Mouse (Mus musculus) cerebellum, adult (tissue): ENCODE data around the gene Gm43064.

Experiments used
- ATAC-seq: cut with Nextera tagmentation; 2 replicates; pipeline ENCODE4 v1.9.2; 2017; ENCODE audit warnings: mild to moderate bottlenecking, moderate library complexity, mixed read lengths; ENCODE audit not compliant: insufficient number of reproducible peaks, low FRiP score, low TSS enrichment

The Gm43064 gene

DNA sequence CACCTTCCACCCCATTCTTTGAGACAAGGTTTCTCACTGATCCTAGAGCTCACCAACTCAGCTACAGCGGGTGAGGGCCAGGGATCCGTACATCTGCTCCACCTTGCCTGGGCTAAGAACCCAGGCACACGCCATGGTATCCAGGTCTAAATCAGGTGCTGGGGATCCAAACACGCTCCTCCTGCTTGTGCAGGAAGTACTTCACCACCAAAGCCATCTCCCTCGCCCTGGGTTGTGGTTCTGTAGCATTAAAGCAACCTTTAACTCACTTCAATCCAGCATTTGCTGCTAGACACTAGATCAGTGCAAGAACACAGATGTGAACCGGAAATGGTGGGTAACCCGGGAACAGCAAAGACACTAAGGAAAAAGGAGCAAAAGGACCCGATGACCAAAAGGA is 42.5 kb downstream of the Gm43064 start:
- ATAC-seq = peak; percentile 54

DNA sequence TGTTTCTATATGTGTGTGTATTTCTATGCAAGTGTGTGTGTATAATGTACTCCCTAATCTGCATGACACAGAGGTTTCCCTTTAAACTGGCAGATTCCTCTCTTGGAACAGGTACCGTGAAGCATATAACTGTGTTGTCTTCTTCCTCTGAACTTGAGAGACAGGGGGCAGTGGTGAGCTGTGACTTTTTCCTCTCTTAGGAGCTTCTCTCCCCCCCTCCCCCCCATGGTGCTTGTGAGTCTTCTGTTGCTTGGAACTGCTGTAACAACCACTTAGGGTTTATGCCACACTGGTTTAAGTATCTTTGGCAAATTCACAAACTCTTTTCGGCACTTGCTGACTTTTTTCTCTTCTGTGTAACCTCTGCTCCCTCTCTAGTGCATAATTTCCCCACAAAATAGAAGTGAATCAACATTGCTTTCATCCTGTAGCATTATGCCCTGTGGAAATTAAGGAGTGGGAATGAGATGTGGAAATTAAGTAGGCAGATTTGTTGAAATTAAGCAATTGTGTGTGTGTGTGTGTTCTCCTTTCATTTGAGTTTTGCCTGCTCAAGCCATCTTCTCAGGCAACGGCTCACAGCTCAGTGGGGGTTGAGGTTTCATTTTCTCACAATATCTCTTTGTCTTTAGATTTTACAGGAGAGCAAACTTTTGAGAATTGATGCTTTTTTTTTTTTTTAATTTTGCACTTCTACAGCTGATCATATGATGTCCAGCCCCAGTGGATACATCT is 43.4 kb downstream of the Gm43064 start:
- peak; percentile 50; the same call in 1 of the 2 replicates for ATAC-seq

DNA sequence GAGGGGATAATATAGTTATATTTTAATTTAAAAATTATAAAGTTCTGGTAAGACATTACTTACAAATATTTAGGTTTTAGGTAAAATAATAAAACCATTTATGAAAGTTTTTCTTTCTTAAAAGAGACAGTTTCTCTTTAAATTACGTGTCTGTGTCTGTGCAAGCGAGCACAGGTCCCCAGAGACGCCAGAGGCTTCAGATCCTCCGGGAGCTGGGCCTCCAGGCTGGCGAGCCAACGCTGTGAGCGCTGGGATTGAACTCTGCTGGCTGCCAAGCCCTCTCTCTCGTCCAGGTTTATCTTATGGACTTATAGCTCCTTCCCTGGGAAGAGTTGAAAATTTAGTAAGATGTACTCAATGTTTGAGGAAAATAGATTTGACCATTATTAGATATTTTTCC is 44.4 kb downstream of the Gm43064 start:
- ATAC-seq = no peak

DNA sequence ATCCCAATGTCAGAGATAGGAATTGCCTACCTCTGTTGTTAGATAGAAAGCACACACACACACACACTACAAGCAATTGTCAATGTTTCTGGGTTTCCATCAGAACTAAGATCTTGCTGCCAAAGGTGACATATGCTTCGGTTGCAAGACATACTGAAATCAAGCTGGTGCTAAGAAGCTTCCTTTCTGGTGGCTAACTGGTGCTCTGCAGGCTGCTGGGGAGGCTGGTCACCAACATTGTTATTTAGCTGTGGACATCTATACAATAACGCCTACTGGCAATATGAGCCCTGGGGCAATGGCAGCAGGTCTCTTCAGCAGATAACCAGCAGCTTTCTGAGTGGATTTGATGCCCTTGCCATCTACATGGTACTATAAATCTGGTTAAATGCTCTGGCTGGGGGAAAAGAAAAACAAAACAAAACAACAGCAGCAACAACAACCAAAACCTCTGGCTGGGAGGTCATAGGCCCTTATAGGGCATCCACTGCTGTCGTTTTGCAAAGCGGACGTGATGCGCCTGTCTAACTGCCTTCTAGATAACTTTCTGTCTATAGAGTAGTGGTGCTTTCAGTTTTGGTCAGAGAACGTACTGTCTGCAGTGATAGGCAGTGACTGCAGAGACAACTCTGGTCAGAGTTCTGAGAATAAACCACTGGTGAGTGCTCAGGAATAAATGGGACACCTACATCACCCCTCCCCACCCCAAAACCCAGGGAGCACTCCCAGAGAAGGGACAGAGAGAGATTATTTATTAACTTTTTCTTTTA is 47.8 kb downstream of the Gm43064 start:
- ATAC-seq = 0 out of 2 replicates have a peak, but pooled peaks have one; percentile 18

DNA sequence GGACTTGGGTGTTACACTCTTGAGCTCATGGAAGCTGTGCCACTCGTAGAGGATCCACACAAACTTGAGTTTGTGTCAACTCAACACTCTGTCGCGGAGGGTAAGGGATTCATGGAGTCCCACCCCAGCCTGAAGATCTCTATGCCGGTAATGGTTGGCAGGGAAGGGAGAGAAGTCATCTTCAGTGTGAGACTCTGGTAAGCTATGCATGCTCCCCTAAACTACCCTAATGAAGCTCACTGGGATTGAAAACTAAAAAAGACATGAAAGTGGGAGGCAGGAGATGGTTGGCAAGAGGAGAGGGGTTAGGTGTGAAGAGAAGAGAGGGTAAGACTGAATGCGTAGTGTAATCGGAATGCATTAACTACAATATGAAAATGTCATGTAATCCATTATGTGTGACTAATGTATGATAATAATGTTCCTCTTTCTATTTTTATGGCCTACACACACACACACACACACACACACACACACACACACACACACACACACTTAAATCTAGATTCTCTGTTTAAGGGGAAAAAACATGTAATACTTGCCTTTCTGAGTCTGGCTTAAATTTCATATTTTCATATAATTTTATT is 48.7 kb downstream of the Gm43064 start:
- ATAC-seq = no peak

DNA sequence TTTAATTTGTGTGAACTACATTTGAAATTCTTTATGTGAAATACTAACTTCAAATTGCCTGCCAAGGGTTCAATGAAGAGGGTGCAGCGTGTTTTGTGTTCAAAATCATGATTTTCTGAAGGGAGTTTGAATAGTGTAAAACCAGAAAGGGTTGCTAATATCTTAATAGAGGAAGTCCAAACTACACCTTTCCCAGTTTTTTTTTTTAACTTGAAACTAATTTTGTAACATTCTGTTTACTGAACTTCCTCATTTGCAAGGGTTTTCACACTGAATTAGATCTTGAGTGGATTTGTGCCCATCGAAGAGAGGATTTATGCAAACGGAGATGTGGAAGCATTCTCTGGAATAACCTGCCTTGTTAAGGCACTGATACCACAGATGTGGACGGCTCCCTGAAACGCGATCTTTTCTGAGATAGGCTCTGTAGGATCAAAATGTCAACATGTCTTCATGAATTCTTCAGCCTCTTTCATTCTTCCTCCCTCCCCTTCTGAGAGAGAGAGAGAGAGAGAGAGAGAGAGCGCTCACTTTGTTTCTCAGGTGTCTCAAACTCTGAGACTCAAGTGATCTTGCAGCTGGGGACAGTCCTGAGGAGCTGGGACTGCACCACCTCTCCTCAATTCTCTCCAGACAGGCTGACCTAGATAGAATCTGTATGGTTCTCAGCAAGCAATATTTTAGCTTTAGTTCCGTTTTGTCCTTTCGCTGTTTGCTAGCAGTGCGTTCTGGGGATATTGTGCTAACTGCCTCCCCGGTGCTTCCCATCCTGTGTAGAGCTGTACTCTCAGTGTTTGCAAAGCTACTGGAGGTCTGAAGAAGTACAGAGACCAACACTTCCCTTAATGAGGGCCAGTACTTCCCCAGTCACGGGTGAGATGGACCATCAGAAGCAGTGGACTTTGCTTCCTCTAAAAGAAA is 49.8 kb downstream of the Gm43064 start, which contains the start of gene Ptpn22:
Gene Ptpn22 (plus strand): TSS at position 915 of the 921 bp plus-strand sequence.
- ATAC-seq = no peak

DNA sequence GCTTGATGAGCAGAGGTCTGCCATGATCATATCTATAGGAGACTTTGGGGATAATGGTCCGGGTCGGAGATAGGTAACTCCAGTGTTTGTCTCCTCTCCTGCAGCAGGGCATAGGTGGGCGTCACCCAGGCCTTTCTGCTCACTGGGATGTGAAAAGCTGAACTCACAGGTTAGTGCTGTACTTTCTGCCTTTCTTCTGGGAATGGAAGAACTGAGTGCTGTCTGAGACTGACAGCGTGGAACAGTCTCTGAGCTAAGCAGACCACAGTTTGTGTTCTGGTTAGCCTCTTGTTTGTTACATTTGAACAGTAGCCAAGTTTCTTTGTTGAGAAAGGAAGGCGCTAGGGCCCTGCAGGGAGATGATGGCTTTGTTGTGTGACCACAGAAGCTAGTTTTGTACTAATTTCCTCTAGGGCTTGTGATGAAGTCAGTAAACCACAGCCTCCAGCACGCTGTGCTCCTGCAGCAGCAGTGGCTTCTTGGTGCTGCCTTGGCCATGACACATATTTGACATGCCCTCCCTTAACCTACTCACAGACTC is 50.5 kb downstream of the Gm43064 start:
- no peak for ATAC-seq

DNA sequence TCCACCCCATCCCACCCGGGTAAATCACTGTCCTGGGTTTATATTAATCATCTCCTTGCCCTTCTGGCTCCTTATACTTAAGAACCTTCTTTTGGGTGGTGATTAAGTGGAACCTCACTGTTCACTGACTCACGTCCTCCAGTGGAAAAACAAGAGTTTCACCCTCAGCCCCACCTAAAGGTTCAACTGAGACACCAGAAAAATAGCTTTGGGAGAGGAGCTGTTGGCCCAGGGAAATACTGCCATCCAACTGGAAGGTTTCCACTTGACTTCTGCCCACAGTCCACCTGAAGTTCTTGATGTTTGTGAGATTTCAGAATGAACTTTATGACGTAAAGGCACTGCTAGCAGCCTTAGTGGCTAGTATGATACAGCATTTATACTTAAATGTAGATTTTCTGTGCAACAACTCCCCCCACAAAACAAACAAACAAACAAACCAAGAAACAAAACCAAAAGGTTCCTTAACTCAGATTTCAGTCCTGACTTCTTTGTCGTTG is 53.4 kb downstream of the Gm43064 start:
- ATAC-seq = no peak

DNA sequence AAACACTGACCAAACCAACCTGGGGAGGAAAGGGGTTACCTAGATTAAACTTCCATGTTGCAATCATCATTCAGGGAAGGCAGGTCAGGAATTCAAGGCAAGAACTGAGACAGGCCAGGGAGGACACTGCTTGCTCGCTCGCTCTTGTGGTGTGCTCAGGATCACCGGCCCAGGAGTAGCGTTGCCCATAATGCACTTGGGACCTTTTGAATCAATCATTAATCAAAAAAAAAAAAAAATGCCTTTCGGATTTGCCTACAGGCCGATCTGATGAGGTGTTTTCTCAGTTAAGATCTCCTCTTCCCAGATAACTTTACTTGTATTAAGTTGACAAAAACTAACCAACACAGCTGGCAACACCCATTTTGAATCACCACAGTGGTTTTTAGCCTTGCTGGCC is 54.8 kb downstream of the Gm43064 start:
- no peak for ATAC-seq

DNA sequence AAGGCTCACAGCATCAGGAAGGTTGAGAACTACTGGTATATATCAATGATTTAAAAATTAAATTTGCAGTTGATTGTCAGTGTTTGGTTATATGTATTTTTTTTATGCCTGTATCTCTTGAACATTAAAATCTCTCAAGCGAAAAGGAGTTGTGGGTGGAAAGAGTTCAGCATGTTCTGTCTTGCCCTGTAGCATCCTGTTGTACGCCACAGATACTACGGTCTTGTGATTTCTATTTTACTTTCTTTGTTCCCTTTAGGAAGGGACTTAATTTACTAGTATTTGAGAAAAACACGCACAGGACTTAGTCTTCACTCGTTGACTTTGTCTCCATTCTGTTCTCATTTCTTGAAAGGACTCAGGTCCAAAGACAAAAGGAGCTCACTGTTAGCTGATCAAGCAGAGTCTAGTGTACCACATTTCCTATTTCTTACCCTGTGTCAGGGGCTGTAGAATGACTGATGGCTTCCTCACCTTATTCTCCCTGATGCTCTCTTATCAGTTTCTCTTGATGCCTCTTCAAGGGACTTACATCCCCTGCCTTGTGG is 58.1 kb downstream of the Gm43064 start:
- ATAC-seq = no peak

DNA sequence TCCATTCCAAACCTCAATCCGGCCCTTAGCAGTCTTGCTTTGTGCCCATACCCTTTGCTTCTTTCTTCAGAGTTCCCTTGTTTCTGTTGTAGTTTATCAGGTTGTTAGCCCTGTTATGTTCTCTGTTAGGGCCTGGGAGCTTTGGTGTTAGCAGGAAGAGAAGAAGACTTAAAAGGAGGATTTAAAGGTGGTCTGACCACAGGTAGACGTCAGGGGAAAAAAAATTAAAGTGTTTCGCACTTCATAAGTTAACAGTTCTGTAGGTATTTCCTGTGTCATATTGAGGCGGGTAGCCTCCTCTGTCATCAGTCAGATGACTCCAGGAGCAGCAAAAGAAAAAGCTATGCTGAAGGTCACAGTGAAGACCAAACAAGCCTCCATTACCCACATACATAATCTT is 58.6 kb downstream of the Gm43064 start:
- no peak for ATAC-seq

DNA sequence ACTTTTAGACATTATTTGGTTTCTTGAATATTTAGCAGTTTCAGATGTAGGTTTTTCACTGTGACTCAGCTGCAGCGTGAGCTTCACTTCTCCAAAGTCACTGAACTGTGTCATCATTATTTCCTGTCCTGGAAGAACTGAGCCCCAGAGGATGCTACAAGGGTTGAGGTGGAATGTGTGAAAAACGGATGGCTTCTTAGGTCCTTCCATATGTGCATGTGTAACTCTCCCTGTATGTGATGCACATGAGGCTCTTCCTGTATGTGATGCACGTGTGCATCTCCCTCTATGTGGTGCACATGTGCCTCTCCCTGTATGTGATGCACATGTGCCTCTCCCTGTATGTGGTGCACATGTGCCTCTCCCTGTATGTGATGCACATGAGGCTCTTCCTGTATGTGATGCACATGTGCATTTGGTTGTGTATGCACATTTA is 63.3 kb downstream of the Gm43064 start:
- ATAC-seq = no peak

DNA sequence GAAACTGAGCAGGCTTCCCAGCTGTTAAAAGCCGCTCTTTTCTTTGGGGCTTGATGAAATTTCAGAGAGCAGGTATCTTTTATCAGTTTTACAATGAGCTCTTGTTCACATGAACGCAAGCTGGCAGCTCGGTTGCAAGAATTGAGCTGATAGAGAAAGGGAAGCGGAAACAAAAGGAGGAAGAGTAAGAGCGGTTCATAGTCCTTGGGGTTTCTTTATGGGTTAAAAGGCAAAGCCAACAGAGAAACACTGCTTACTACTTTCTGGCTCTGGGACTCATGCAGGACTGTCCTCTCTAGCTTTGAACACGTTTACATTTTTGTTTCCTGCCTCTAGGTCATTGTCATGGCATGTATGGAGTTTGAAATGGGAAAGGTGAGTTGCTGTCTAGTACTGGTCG is 65.0 kb downstream of the Gm43064 start:
- no peak for ATAC-seq

DNA sequence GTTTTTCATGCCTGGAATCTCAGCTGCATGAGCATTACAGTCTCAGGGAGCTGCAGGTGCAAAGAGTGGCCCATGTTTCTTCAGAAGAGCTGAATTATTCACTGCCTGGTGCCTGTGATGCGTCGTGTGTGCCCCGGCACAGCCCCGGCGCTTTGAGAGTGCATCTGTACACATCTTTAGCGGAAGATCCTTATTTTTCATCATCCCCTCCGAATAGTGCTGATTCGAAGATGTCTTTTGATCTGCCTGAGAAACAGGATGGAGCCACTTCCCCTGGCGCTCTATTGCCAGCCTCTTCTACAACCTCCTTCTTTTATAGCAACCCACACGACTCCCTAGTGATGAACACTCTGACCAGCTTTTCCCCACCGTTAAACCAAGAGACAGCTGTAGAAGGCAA is 76.6 kb downstream of the Gm43064 start:
- no peak for ATAC-seq

DNA sequence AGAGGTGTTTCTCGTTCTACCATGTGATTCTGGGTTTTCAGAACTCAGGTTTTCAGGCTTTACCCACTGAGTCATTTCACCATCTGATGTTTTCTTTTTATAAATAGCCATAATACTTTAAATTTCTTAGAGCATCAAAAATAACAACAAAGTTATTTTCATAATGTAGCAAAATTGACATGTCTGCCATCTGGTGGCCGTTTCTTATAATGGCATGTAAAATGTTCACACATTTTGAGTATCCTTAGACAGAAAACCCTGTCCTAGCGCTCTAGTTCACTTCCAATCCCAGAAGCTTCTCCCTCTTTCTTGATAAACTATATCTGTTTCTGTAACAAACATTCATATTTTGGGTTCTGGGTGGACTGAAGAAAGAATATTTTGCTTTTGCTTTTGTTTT is 78.2 kb downstream of the Gm43064 start:
- ATAC-seq = no peak
